Mouse (Mus musculus) cerebellum, adult 2 months (tissue): ENCODE measurements around the gene Tas2r143. TPM values are rescaled to one million over a fixed set of nuclear protein-coding genes. Genes with fewer than 3 reads are reported as not detected.

Source experiments
- DNase-seq, 2 experiments: peaks; one replicate each; pipeline ENCODE4 v3.0.0; 2021
- H3K27ac ChIP-seq: fragments of 200-500 bp; 2 replicates; pipeline ENCODE4 v1.5.1; 2012; ENCODE audit warnings: low read length, control low read depth, inconsistent platforms; ENCODE audit not compliant: insufficient read depth
- H3K27me3 ChIP-seq: fragments of 200-500 bp; 2 replicates; pipeline ENCODE4 v1.6.1; 2012; ENCODE audit warnings: inconsistent platforms, mild to moderate bottlenecking, low read length, moderate library complexity; ENCODE audit not compliant: control insufficient read depth, insufficient read depth
- H3K4me1 ChIP-seq: fragments of 200-500 bp; 2 replicates; pipeline ENCODE4 v1.6.1; 2011; ENCODE audit warnings: low read length; ENCODE audit not compliant: control insufficient read depth, insufficient read depth
- H3K4me3 ChIP-seq: fragments of 200-500 bp; replicated peaks from 2 replicates; pipeline ENCODE3; 2011; ENCODE audit warnings: mild to moderate bottlenecking, low read depth, low read length, control low read depth; ENCODE audit not compliant: insufficient read depth
- CTCF ChIP-seq: fragments of 200-500 bp; IDR thresholded peaks from 2 replicates; pipeline ENCODE4 v1.5.1; 2011; ENCODE audit warnings: low read depth, mild to moderate bottlenecking, control low read depth, low read length, moderate library complexity, borderline replicate concordance; ENCODE audit not compliant: insufficient read depth
- POLR2A ChIP-seq: fragments of 200-500 bp; IDR thresholded peaks from 2 replicates; pipeline ENCODE4 v1.6.1; 2011; ENCODE audit warnings: low read length, control low read depth, borderline replicate concordance; ENCODE audit not compliant: insufficient read depth
- WGBS: fragments of 180-500 bp; shearing (Covaris S2); methylation state at CpG from one replicate; pipeline ENCODE4 v1.1.7; 2018; 5-methylcytosine and 5-hydroxymethylcytosine counted together
- polyA plus RNA-seq: library from polyadenylated mRNA; depleted of rRNA; stranded (reverse); fragments of >200 nt; gene quantifications from 2 replicates; pipeline ENCODE4 v1.2.3, GENCODE M21; 2012

The Tas2r143 gene
- polyA plus RNA-seq, 1 experiment = 0.33 TPM

DNA sequence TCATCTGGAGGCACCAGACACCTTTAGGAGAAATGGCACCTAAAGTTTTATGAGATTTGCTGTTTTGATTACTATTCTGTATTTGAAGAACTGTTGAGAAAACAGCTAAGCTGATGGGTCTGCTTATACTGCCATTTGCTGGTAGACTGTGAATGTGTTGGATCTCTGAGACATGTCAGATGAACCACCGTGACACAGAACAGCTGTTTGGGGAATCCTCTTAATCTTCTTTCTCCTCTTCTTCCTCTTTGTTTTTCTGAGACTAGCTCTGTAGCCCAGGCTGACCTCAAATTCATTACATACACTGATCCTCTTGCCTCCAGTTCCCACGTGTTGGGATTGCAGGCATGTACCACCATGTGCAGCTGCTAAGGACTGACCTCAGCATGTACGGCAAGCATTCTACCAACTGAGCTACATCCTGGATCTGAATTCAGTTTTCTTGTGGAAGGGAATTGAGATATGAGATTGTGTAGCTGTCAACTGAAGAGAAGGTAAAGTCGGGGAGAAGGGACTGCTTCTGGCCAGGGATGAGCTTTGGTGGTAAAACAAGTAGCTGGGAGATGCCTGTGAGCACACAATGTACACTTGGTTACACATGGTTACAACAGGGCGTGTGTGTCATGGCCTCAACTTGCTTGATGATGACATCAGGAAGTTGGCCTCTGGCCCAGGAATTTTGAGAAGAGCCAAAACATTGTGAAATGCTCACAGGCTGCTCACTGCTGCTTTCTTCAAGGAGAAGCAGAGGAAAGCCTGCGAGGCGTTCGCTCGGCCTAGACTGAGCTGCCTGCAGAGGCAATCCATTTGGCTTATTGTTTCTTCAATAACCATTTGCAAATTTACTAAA lies 3.9 kb upstream of the Tas2r143 start:
- no peaks in the 10 kb centered on the region; the same call in 1 of the 2 replicates for H3K27me3 ChIP-seq
- no peak overlapping the region for H3K4me3 ChIP-seq
- peak; percentile 31 to 56 for DNase-seq
- WGBS = 39% methylated on average over 9 of the region's 9 CpGs
- TF ChIP-seq POLR2A (no peak), CTCF (no peak)
- peaks cover 3% of the 10 kb centered on the region; the same call in 1 of the 2 replicates for H3K4me1 ChIP-seq
- H3K27ac ChIP-seq = no peak overlapping the region

DNA sequence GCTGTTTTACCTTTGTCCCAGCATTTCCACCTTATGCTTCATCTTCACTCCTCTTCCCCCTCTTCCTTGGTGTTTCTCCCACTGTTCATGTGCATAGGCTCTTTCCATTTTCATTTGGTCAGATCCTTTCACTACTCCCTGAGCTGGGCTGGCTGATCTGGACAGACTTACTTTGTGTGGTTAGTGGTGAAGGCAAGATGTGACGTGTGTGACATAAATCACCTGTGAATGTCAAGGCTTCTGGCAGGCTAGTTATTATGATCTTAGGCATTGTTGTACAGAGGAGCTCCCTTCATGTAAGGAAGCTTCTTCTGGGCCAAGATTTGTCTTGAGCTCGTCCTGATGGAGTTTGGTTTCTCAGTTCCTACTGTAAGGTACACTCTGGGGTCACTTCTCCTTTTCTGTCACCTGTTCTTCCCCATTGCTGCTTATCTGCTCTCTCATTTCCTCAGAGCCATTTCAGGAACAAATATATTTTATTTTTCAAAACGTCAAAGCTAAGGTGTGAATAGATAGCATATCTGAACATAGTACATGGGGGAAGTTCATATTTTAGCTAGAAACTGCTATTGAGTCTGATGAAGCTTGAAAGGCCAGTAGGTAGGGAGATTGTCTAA lies 2.9 kb upstream of the Tas2r143 start:
- no peak for DNase-seq
- no peak for TF ChIP-seq CTCF
- H3K4me3 ChIP-seq = no peak overlapping the region
- H3K4me1 ChIP-seq = peaks cover 3% of the 10 kb centered on the region; the same call in 1 of the 2 replicates
- H3K27ac ChIP-seq = no peak overlapping the region
- WGBS = 90% methylated on average over 3 of the region's 3 CpGs
- H3K27me3 ChIP-seq = no peaks in the 10 kb centered on the region; the same call in 1 of the 2 replicates

GRCm38 (mm10) chr6:42398285-42398684 lies 1.8 kb upstream of the Tas2r143 start:
- Histone ChIP-seq H3K4me1 (peaks cover 3% of the 10 kb centered on the region; the same call in 1 of the 2 replicates), H3K27me3 (no peaks in the 10 kb centered on the region; the same call in 1 of the 2 replicates), H3K4me3 (no peak overlapping the region), H3K27ac (no peak overlapping the region)
- no peak for DNase-seq
- 97% methylated on average over 3 of the region's 3 CpGs for WGBS
- no peak for TF ChIP-seq CTCF
- TF ChIP-seq POLR2A = no peak

DNA sequence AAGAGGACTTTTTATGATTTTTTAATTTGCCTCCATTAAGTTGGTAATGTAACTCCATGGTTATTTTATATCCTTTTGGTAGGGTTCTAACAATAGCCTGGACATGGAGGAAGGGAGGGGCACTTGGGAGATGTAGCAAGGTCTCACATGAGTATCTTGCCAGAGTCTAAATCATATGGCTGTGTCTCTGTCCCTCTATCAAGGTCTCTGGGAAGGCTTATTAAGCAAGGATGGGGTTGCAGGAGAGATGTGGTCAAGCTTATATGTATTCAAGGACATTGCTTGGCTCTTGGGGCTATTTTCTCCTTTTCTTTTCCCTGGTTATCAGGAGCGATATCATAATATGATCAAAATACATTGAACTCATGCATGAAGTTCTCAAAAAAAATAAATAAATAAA lies 1.0 kb upstream of the Tas2r143 start:
- 100% methylated on average over 1 of the region's 1 CpGs for WGBS
- peaks cover 3% of the 10 kb centered on the region; the same call in 1 of the 2 replicates for H3K4me1 ChIP-seq
- no peaks in the 10 kb centered on the region; the same call in 1 of the 2 replicates for H3K27me3 ChIP-seq
- no peak overlapping the region for H3K27ac ChIP-seq
- TF ChIP-seq POLR2A = no peak
- no peak for TF ChIP-seq CTCF
- no peak for DNase-seq
- H3K4me3 ChIP-seq = no peak overlapping the region

- no peak for DNase-seq
- WGBS = 99% methylated on average over 2 of the region's 2 CpGs
- H3K4me3 ChIP-seq = no peak within 1 kb of the TSS
- TF ChIP-seq POLR2A = no peak
- no peak for TF ChIP-seq CTCF
- no peaks in the 10 kb centered on the region for H3K4me1 ChIP-seq
- H3K27me3 ChIP-seq = no peaks in the 10 kb centered on the region; the same call in 1 of the 2 replicates
- H3K27ac ChIP-seq = no peak within 1 kb of the TSS
Observed at GRCm38 (mm10) chr6:42405134-42405533, 5.1 kb downstream of the Tas2r143 start, which contains the start of gene Tas2r135. Tas2r135 (plus strand) TSS chr6:42405434.

DNA sequence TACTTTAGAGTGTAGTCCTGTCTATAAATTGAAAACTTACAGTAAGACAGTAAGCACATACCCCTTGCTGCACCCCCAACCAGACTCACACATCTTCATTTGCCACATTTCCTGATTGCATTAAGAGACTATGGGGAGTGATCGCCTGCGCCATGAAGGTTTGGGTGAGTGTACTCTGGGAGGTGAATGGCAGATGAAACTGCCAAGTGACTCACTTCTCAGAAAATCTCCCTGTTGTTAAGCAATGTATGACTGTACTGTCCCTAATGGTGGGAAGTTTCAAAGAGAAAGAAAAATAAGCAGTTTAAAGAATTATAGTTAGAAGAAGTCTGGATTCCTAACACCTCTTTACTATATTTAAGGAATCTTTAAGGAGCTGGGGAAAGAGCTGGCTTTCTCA lies 19.4 kb downstream of the Tas2r143 start:
- H3K4me3 ChIP-seq = no peak overlapping the region
- no peaks in the 10 kb centered on the region for H3K27me3 ChIP-seq
- 92% methylated on average over 2 of the region's 2 CpGs for WGBS
- no peak overlapping the region for H3K27ac ChIP-seq
- no peak for DNase-seq
- peaks cover 4% of the 10 kb centered on the region; the same call in 1 of the 2 replicates for H3K4me1 ChIP-seq
- no peak for TF ChIP-seq POLR2A
- no peak for TF ChIP-seq CTCF

DNA sequence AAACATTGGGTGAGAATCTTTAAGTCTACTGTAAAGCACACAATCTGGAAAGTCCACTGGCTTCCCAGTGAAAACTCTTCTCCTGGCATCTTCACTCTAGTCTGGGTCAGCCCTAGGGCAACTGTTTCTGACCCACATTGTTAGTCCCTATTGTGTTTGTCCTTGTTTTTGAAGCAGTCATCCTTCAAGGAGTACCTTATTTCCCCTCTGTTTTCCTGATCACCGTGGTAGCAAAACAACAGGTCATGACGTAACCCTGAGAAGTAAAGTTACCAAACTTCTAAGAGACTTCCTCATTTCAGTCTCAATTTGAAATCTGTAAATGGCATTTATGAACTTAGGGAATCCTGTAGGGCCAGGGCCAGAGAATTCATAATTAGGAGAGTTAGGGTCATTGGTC lies 21.4 kb downstream of the Tas2r143 start:
- TF ChIP-seq CTCF = no peak
- TF ChIP-seq POLR2A = no peak
- DNase-seq = no peak
- H3K27ac ChIP-seq = no peak overlapping the region
- WGBS = 76% methylated on average over 2 of the region's 2 CpGs
- no peak overlapping the region for H3K4me3 ChIP-seq
- no peaks in the 10 kb centered on the region for H3K27me3 ChIP-seq
- H3K4me1 ChIP-seq = peaks cover 4% of the 10 kb centered on the region; the same call in 1 of the 2 replicates
